Mouse (Mus musculus) cerebellum, adult 2 months (tissue): ENCODE results near the gene Nudt14.

ENCODE experiments used
- CTCF ChIP-seq: fragments of 200-500 bp; IDR thresholded peaks from 2 replicates; pipeline ENCODE4 v1.5.1; 2011; ENCODE audit warnings: low read depth, mild to moderate bottlenecking, control low read depth, low read length, moderate library complexity, borderline replicate concordance; ENCODE audit not compliant: insufficient read depth
- POLR2A ChIP-seq: fragments of 200-500 bp; IDR thresholded peaks from 2 replicates; pipeline ENCODE4 v1.6.1; 2011; ENCODE audit warnings: low read length, control low read depth, borderline replicate concordance; ENCODE audit not compliant: insufficient read depth

GRCm38 (mm10) chr12:112928401-112929241, 13.3 kb downstream of the Nudt14 start:
- TF ChIP-seq CTCF (no peak), POLR2A (no peak)
